Mouse (Mus musculus) G1E (cell line): Measurements from ENCODE around the gene Ntng1.

Experiments used
- CTCF ChIP-seq: IDR thresholded peaks from 2 replicates; pipeline ENCODE4 v1.5.1; 2012; ENCODE audit warnings: low read depth, low read length, inconsistent platforms, mixed read lengths
- TAL1 ChIP-seq: conservative IDR thresholded peaks from 2 replicates; pipeline ENCODE4 v1.6.1; 2012; ENCODE audit warnings: low read depth, low read length, inconsistent platforms, mixed read lengths

DNA sequence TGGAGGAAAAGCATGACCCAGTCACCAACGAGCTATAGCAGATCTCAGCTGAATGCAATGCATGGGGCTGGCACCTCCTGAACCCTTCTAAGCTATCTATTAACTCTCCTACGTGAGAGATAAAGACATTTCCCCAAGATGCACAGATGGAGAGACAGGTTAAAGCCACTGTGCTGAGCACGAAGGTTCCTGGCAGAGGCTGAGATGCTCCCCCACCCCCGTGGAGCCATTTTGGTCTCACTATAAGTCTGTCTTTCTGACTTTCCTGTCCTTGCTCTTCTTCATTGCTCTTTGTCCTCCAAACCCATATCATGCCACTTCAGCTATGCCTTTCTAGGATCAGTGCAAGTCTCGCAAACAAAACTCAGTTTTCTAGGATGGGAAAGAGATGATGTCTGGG, 229.6 kb downstream of the Ntng1 start:
- TF ChIP-seq CTCF (no peak), TAL1 (no peak)
